Mouse (Mus musculus) intestine, postnatal 0 days (tissue): ENCODE measurements around the gene Mum1l1. TPM values are rescaled to one million over a fixed set of nuclear protein-coding genes. Genes with fewer than 3 reads are reported as not detected.

Experiments used
- ATAC-seq: fragments of 200-750 bp; cut with Nextera tagmentation; 2 replicates; pipeline ENCODE4 v1.8.0; 2017; ENCODE audit warnings: mild to moderate bottlenecking, moderate TSS enrichment, moderate library complexity
- H3K27ac ChIP-seq: fragments of 300-500 bp; sonication (generic); 2 replicates; pipeline ENCODE4 v1.5.1; 2014; ENCODE audit warnings: mild to moderate bottlenecking, low read depth, low read length, moderate library complexity
- H3K27me3 ChIP-seq: fragments of 300-500 bp; sonication (generic); replicated peaks from 2 replicates; pipeline ENCODE4 v1.6.1; 2014; ENCODE audit warnings: low read length, mixed read lengths; ENCODE audit not compliant: control insufficient read depth, insufficient read depth
- H3K36me3 ChIP-seq: fragments of 300-500 bp; sonication (generic); 2 replicates; pipeline ENCODE4 v1.6.1; 2014; ENCODE audit warnings: mild to moderate bottlenecking, moderate library complexity; ENCODE audit not compliant: control insufficient read depth, insufficient read depth
- H3K4me1 ChIP-seq: fragments of 300-500 bp; sonication (generic); replicated peaks from 2 replicates; pipeline ENCODE4 v1.6.1; 2014; ENCODE audit warnings: antibody characterized with exemption, low read length, mixed read lengths; ENCODE audit not compliant: control insufficient read depth, insufficient read depth
- H3K4me2 ChIP-seq: fragments of 300-500 bp; sonication (generic); replicated peaks from 2 replicates; pipeline ENCODE4 v1.6.1; 2014; ENCODE audit warnings: low read depth, mild to moderate bottlenecking, moderate library complexity
- H3K4me3 ChIP-seq: fragments of 300-500 bp; sonication (generic); 2 replicates; pipeline ENCODE4 v1.5.1; 2014; ENCODE audit warnings: low read depth, low read length
- H3K9ac ChIP-seq: fragments of 300-500 bp; sonication (generic); 2 replicates; pipeline ENCODE4 v1.6.1; 2014; ENCODE audit warnings: mild to moderate bottlenecking, low read depth, low read length
- H3K9me3 ChIP-seq: fragments of 300-500 bp; sonication (generic); 2 replicates; pipeline ENCODE4 v1.6.1; 2016; ENCODE audit warnings: mixed run types; ENCODE audit not compliant: control insufficient read depth
- CTCF ChIP-seq: sonication (generic); IDR thresholded peaks from 2 replicates; pipeline ENCODE4 v1.5.1; 2016; ENCODE audit warnings: low read depth, mild to moderate bottlenecking, control low read depth, antibody characterized with exemption, moderate library complexity
- WGBS: fragments of 180-500 bp; shearing (Covaris S2); extraction: QIAGEN DNeasy Blood & Tissue Kit; methylation state at CpG from one replicate; pipeline ENCODE4 v1.1.7; 2014; 5-methylcytosine and 5-hydroxymethylcytosine counted together
- polyA plus RNA-seq: library from polyadenylated mRNA; unstranded; fragments of >200 nt; fragmentation: Nextera tagmentation; extraction: Ambion mirVana; gene quantifications from 2 replicates; pipeline ENCODE4 v1.2.1, GENCODE M21; 2015

Gene Mum1l1
- polyA plus RNA-seq, 1 experiment from 2014 or later, result 3.5 TPM

- no peaks in the 10 kb centered on the region for H3K4me1 ChIP-seq
- H3K36me3 ChIP-seq, result no peaks in the 10 kb centered on the region
- H3K27me3 ChIP-seq, result no peaks in the 10 kb centered on the region
- ATAC-seq, result no peak
- H3K4me2 ChIP-seq, result no peak overlapping the region
- no peak overlapping the region for H3K27ac ChIP-seq
- no peaks in the 10 kb centered on the region for H3K9me3 ChIP-seq
- WGBS, result 77% methylated on average over 3 of the region's 3 CpGs
- no peak overlapping the region for H3K4me3 ChIP-seq
- peak; percentile 56 for TF ChIP-seq CTCF
- no peak overlapping the region for H3K9ac ChIP-seq
Measured at GRCm38 (mm10) chrX:139247294-139247693, 37.5 kb downstream of the Mum1l1 start.

- no peak for TF ChIP-seq CTCF
- Histone ChIP-seq H3K27me3 (no peaks in the 10 kb centered on the region), H3K4me3 (no peak overlapping the region), H3K4me2 (no peak overlapping the region), H3K9me3 (no peaks in the 10 kb centered on the region), H3K4me1 (no peaks in the 10 kb centered on the region), H3K9ac (no peak overlapping the region), H3K36me3 (no peaks in the 10 kb centered on the region), H3K27ac (no peak overlapping the region)
- 88% methylated on average over 10 of the region's 10 CpGs for WGBS
- no peak for ATAC-seq
Measured at GRCm38 (mm10) chrX:139257072-139257471, 47.2 kb downstream of the Mum1l1 start.

GRCm38 (mm10) chrX:139281966-139282365, 72.1 kb downstream of the Mum1l1 start:
- no peaks in the 10 kb centered on the region for H3K9me3 ChIP-seq
- no peak overlapping the region for H3K4me2 ChIP-seq
- 92% methylated on average over 4 of the region's 4 CpGs for WGBS
- no peak for ATAC-seq
- H3K27me3 ChIP-seq, result no peaks in the 10 kb centered on the region
- no peaks in the 10 kb centered on the region for H3K4me1 ChIP-seq
- H3K4me3 ChIP-seq, result no peak overlapping the region
- H3K9ac ChIP-seq, result no peak overlapping the region
- no peak overlapping the region for H3K27ac ChIP-seq
- no peaks in the 10 kb centered on the region for H3K36me3 ChIP-seq
- no peak for TF ChIP-seq CTCF

Other genes with a start within 250 kb of the Mum1l1 start
- 0.46 and 1.1 TPM in 2 replicates for gene Serpina7, start 124.8 kb upstream of the Mum1l1 start, polyA plus RNA-seq
- gene 4930513O06Rik, start 123.8 kb upstream of the Mum1l1 start, polyA plus RNA-seq, result not detected in 2 replicates
- gene 4933428M09Rik, start 30.8 kb upstream of the Mum1l1 start, polyA plus RNA-seq, result not detected in 2 replicates
- not detected in 2 replicates for gene Trap1a, start 123.6 kb downstream of the Mum1l1 start, polyA plus RNA-seq